Mouse (Mus musculus) spleen, embryonic (tissue): ENCODE results near the gene Spaca7.
"Not testable (repeated sequence)": the region's sequence is repeated elsewhere in the genome, so short reads cannot be mapped to it uniquely, and the experiment has no call there.

Source experiments
- CTCF ChIA-PET: fragments of 350-600 bp; sonication (Branson Sonifier 250); formaldehyde crosslinking; loops from one replicate; lab custom pipeline; 2022; lab: Charles Lee

Gene Spaca7

GRCm38 (mm10) chr8:12609752-12610449 lies 37.1 kb downstream of the Spaca7 start:
- CTCF ChIA-PET, result no interaction called here

GRCm38 (mm10) chr8:12613201-12613600 lies 40.4 kb downstream of the Spaca7 start:
- CTCF ChIA-PET, result no interaction called here

- CTCF ChIA-PET, result not testable (repeated sequence)
Measured at GRCm38 (mm10) chr8:12617369-12617768, 44.5 kb downstream of the Spaca7 start.

GRCm38 (mm10) chr8:12621550-12622222 lies 48.9 kb downstream of the Spaca7 start:
- CTCF ChIA-PET, result no interaction called here

- CTCF ChIA-PET, result no interaction called here
Measured at GRCm38 (mm10) chr8:12625890-12626289, 53.1 kb downstream of the Spaca7 start.

GRCm38 (mm10) chr8:12629079-12629478 lies 56.2 kb downstream of the Spaca7 start:
- CTCF ChIA-PET, result no interaction called here

GRCm38 (mm10) chr8:12635366-12635765 lies 62.5 kb downstream of the Spaca7 start:
- CTCF ChIA-PET, result no interaction called here

GRCm38 (mm10) chr8:12638446-12638845 lies 65.6 kb downstream of the Spaca7 start:
- CTCF ChIA-PET, result no interaction called here

GRCm38 (mm10) chr8:12641527-12641926 lies 68.7 kb downstream of the Spaca7 start:
- CTCF ChIA-PET, result no interaction called here

- CTCF ChIA-PET, result no interaction called here
Measured at GRCm38 (mm10) chr8:12644341-12644740, 71.5 kb downstream of the Spaca7 start.

- CTCF ChIA-PET, result no interaction called here
Measured at GRCm38 (mm10) chr8:12644894-12645293, 72.1 kb downstream of the Spaca7 start.

GRCm38 (mm10) chr8:12646536-12646935 lies 73.7 kb downstream of the Spaca7 start:
- CTCF ChIA-PET, result interaction anchor here (0.5 kb wide), 1 partner anchor 17 kb away, joined by 3 read pairs; no protein-coding TSS in a partner anchor

- CTCF ChIA-PET, result no interaction called here
Measured at GRCm38 (mm10) chr8:12648951-12649350, 76.1 kb downstream of the Spaca7 start.
